Mouse (Mus musculus): Measurements from ENCODE around the gene Togaram1. TPM values are rescaled to one million over a fixed set of nuclear protein-coding genes. Genes with fewer than 3 reads are reported as not detected.

Togaram1 gene
- polyA plus RNA-seq, 1 experiment from 2014 or later: 28.2 TPM

GRCm38 (mm10) chr12:65066234-65066633 is 100.6 kb downstream of the Togaram1 start:
- no peak for DNase-seq (ENCODE audit: low spot score)
- WGBS: 83% methylated on average over 3 of the region's 3 CpGs
- H3K27ac ChIP-seq (replicated peaks): no peak overlapping the region
- peaks cover 93% of the 10 kb centered on the region for H3K36me3 ChIP-seq
- no peaks in the 10 kb centered on the region for H3K27me3 ChIP-seq (ENCODE audit: low read depth, poor library complexity, severe bottlenecking)
- no peaks in the 10 kb centered on the region for H3K4me1 ChIP-seq
- no peak overlapping the region for H3K4me3 ChIP-seq
- H3K9me3 ChIP-seq (replicated peaks): no peaks in the 10 kb centered on the region

GRCm38 (mm10) chr12:65068409-65068808 is 102.8 kb downstream of the Togaram1 start:
- Histone ChIP-seq H3K27me3 (ENCODE audit: low read depth, poor library complexity, severe bottlenecking) (no peaks in the 10 kb centered on the region), H3K36me3 (peaks cover 77% of the 10 kb centered on the region), H3K9me3 (replicated peaks) (no peaks in the 10 kb centered on the region), H3K27ac (replicated peaks) (no peak overlapping the region), H3K4me1 (peaks cover 14% of the 10 kb centered on the region), H3K4me3 (no peak overlapping the region)
- DNase-seq (ENCODE audit: low spot score): no peak
- WGBS: 89% methylated on average over 4 of the region's 4 CpGs

Other genes starting within 250 kb of the Togaram1 start
- 2.1 and 2.4 TPM in 2 replicates for gene Gm527, start 47.9 kb upstream of the Togaram1 start, polyA plus RNA-seq (2016; fragmentation: Nextera tagmentation; extraction: Ambion mirVana)
- 10.6 and 14.4 TPM in 2 replicates for gene Klhl28, start 270 bp upstream of the Togaram1 start, polyA plus RNA-seq (2016; fragmentation: Nextera tagmentation; extraction: Ambion mirVana)
- 59.5 and 61.8 TPM in 2 replicates for gene Prpf39, start 70.5 kb downstream of the Togaram1 start, polyA plus RNA-seq (2016; fragmentation: Nextera tagmentation; extraction: Ambion mirVana)
- gene Fkbp3, start 108.2 kb downstream of the Togaram1 start, polyA plus RNA-seq (2016; fragmentation: Nextera tagmentation; extraction: Ambion mirVana): 718 and 827 TPM in 2 replicates
- gene Fancm, start 109.8 kb downstream of the Togaram1 start, polyA plus RNA-seq (2016; fragmentation: Nextera tagmentation; extraction: Ambion mirVana): 10.7 and 13.3 TPM in 2 replicates
- gene Mis18bp1, start 206.8 kb downstream of the Togaram1 start, polyA plus RNA-seq (2016; fragmentation: Nextera tagmentation; extraction: Ambion mirVana): 86.3 and 86.9 TPM in 2 replicates